In genomic region chr1:181016045-181016444, GRCm38 (mm10) we compare ENCODE assay signal across 9 mouse cellular contexts. TPM values are rescaled to one million over a fixed set of nuclear protein-coding genes. Genes with fewer than 3 reads are reported as not detected.
DNase-seq lines count a peak whose midpoint lies in the region; ATAC-seq and TF ChIP-seq lines count a peak whose summit lies in the region.
"Had no signal": no experiment of that assay in that cellular context is flagged by ENCODE, and none has a peak within 500 bp of the region (broad histone marks: within the 10 kb centered on the region; RNA-seq: fewer than 3 reads in every experiment).

No protein-coding gene starts in this region.

- H3K27me3 ChIP-seq in heart, embryonic 10.5 days (ENCODE audit: insufficient read depth, poor library complexity, severe bottlenecking): peaks cover 26% of the 10 kb centered on the region
- no peaks in the 10 kb centered on the region for H3K27me3 ChIP-seq in ES-Bruce4 (ENCODE audit: control insufficient read depth, insufficient read depth, low read length, poor library complexity, severe bottlenecking)
- no peaks in the 10 kb centered on the region for H3K27me3 ChIP-seq in hindbrain, embryonic 14.5 days (ENCODE audit: control insufficient read depth, insufficient read depth, low read length)

- 0 out of 2 replicates have a peak, but pooled peaks have one; percentile 46 for TF ChIP-seq EP300 in ES-Bruce4 (IDR thresholded peaks at IDR 0.05; ENCODE audit: insufficient read depth, low read depth, low read length)

- peak overlapping the region; percentile 72 for H3K4me3 ChIP-seq in heart, embryonic 10.5 days
- no peak overlapping the region for H3K4me3 ChIP-seq in ES-Bruce4 (ENCODE audit: low read depth, low read length)
- peak overlapping the region; percentile 42; the same call in 1 of the 2 replicates for H3K4me3 ChIP-seq in hindbrain, embryonic 14.5 days (replicated peaks; ENCODE audit: low read length)

- no peaks in the 10 kb centered on the region for H3K9me3 ChIP-seq in heart, embryonic 10.5 days
- no peaks in the 10 kb centered on the region for H3K9me3 ChIP-seq in ES-Bruce4 (replicated peaks; ENCODE audit: control insufficient read depth, insufficient read depth, low read length, poor library complexity, severe bottlenecking)
- no peaks in the 10 kb centered on the region for H3K9me3 ChIP-seq in hindbrain, embryonic 14.5 days (ENCODE audit: control insufficient read depth, low read length)

- H3K27ac ChIP-seq in heart, embryonic 10.5 days: peak overlapping the region; percentile 82; the same call in 1 of the 2 replicates
- H3K27ac ChIP-seq in ES-Bruce4 (ENCODE audit: insufficient read depth, low read length): peak overlapping the region; percentile 22; the same call in 1 of the 2 replicates
- H3K27ac ChIP-seq in hindbrain, embryonic 14.5 days: no peak overlapping the region

- no peak for ATAC-seq in hindbrain, embryonic 14.5 days (ENCODE audit: low FRiP score)
- ATAC-seq in megakaryocyte-erythroid progenitor cell, adult 5-6 weeks (replicated peaks; ENCODE audit: low FRiP score, low TSS enrichment, poor library complexity, severe bottlenecking): no peak

- peak overlapping the region; percentile 79 for H3K4me2 ChIP-seq in hindbrain, embryonic 14.5 days (replicated peaks)

- TF ChIP-seq POLR2A in ES-Bruce4 (IDR thresholded peaks at IDR 0.05; ENCODE audit: insufficient read depth, low read length): no peak

- no peaks in the 10 kb centered on the region for H3K36me3 ChIP-seq in heart, embryonic 10.5 days
- H3K36me3 ChIP-seq in ES-Bruce4 (ENCODE audit: control insufficient read depth, insufficient read depth, low read length, poor library complexity, severe bottlenecking): no peaks in the 10 kb centered on the region
- no peaks in the 10 kb centered on the region for H3K36me3 ChIP-seq in hindbrain, embryonic 14.5 days (replicated peaks; ENCODE audit: control insufficient read depth, insufficient read depth)

- peak; percentile 36 for DNase-seq in heart, embryonic 10.5 days (ENCODE audit: low spot score)
- DNase-seq in heart, adult 11 months: no peak
- no peak for DNase-seq in hindbrain, embryonic 14.5 days (ENCODE audit: low spot score)
- DNase-seq in lung, postnatal 14 days: peak; percentile 26
- no peak for DNase-seq in urinary bladder, postnatal 14 days (ENCODE audit: low spot score)
- DNase-seq in left cerebral cortex, adult 11 months (ENCODE audit: low spot score): no peak

- 65% methylated on average over 4 of the region's 4 CpGs for WGBS in heart, embryonic 10.5 days
- 81% methylated on average over 4 of the region's 4 CpGs for WGBS in hindbrain, embryonic 14.5 days

- H3K4me1 ChIP-seq in heart, embryonic 10.5 days: peaks cover 27% of the 10 kb centered on the region
- H3K4me1 ChIP-seq in ES-Bruce4 (ENCODE audit: control insufficient read depth, insufficient read depth, low read length): peaks cover 2% of the 10 kb centered on the region
- H3K4me1 ChIP-seq in hindbrain, embryonic 14.5 days (replicated peaks; ENCODE audit: control insufficient read depth, insufficient read depth, low read length): 0 out of 2 replicates have a peak, but pooled peaks cover 5% of the 10 kb centered on the region

- peak overlapping the region; percentile 25 for H3K9ac ChIP-seq in ES-Bruce4 (ENCODE audit: low read depth, poor library complexity, severe bottlenecking)
- H3K9ac ChIP-seq in hindbrain, embryonic 14.5 days: no peak overlapping the region

- no peak for TF ChIP-seq CTCF in ES-Bruce4 (IDR thresholded peaks at IDR 0.05; ENCODE audit: low read depth, low read length)

RNA-seq across cellular contexts. Expression of gene Ephx1, which starts 4.7 kb away (rescaled TPM):
- 3.4 and 3.9 TPM in 2 replicates for polyA plus RNA-seq in heart, embryonic 10.5 days (2016; fragmentation: Nextera tagmentation; extraction: Ambion mirVana)
- 15.1 and 16.9 TPM in 2 replicates for polyA plus RNA-seq in ES-Bruce4 (2011; ENCODE audit: insufficient read depth, insufficient read length, low read depth, missing spikeins)
- polyA plus RNA-seq in hindbrain, embryonic 14.5 days (2014; fragmentation: Nextera tagmentation; extraction: Ambion mirVana): 8.7 and 10.3 TPM in 2 replicates
- total RNA-seq in megakaryocyte-erythroid progenitor cell, adult 5-6 weeks (2014; fragmentation: Nextera tagmentation): 4.5 TPM in 1 of 2 replicates, not detected in the other
- 0.57 TPM in 1 of 2 replicates, not detected in the other for total RNA-seq in megakaryocyte-erythroid progenitor cell, adult 5-6 weeks (2017)

RNA-seq across cellular contexts. Expression of gene 9130409I23Rik, which starts 35.0 kb away (rescaled TPM):
- not detected in 2 replicates for polyA plus RNA-seq in heart, embryonic 10.5 days (2016; fragmentation: Nextera tagmentation; extraction: Ambion mirVana)
- not detected in 2 replicates for polyA plus RNA-seq in ES-Bruce4 (2011; ENCODE audit: insufficient read depth, insufficient read length, low read depth, missing spikeins)
- polyA plus RNA-seq in hindbrain, embryonic 14.5 days (2014; fragmentation: Nextera tagmentation; extraction: Ambion mirVana): not detected in 2 replicates
- not detected in 2 replicates for total RNA-seq in megakaryocyte-erythroid progenitor cell, adult 5-6 weeks (2014; fragmentation: Nextera tagmentation)
- total RNA-seq in megakaryocyte-erythroid progenitor cell, adult 5-6 weeks (2017): not detected in 2 replicates
- total RNA-seq: common myeloid progenitor, adult 5-6 weeks had no signal

Comparison
In these comparisons a context has a peak if more than half of its experiments do, and no peak if none do; other contexts are left out.
1. DNase-seq: peak in heart, embryonic 10.5 days (single experiment) and lung, postnatal 14 days (single experiment); none in heart, adult 11 months (single experiment), hindbrain, embryonic 14.5 days (single experiment), urinary bladder, postnatal 14 days (single experiment) and left cerebral cortex, adult 11 months (single experiment).